In the genomic region with DNA sequence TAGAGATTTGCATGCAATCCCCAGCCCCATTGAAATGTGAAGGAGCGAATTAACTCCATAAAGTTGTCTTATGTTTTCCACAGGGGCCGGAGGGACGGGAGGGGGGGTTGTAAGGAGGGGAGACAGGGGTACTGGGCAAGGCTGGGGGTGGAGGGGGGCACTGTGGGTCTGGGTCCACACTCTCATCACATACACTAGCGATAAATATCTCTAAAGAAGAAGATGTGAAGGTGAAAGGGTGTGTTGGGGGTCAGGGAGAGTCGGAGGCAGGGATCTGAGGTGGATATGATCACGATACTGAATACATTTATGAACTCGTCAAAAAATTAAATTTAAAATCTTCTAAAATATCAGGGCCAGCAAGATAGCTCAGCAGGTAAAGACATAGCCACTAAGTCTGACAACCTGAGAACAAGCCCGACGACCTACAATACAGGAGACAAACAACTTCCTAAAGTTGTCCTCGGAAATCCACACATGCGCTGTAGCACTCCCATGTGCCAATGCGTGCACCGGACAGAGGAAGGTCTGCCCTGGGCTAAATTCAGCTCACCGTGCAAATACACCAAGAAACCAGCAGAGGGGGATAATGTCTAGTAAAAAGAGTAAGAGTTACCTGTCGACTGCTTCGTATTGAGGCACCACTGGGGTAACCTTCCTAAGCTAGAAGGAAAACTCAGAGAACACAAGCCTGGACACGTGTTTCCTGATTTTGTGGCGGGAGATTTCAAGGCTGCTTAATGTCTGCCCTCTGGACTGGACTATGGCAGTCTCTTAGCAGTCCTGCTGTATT, we compare ENCODE assay signal across 8 mouse cellular contexts.
A peak's percentile ranks its signal among the peaks of the same experiment; 100 is the strongest.
DNase-seq lines count a peak whose midpoint lies in the region; ATAC-seq lines count a peak whose summit lies in the region.

No protein-coding gene starts in this region.

- 6% methylated on average over 18 of the region's 18 CpGs for WGBS in embryonic facial prominence, embryonic 14.5 days
- 5% methylated on average over 18 of the region's 18 CpGs for WGBS in kidney, embryonic 14.5 days
- 4% methylated on average over 18 of the region's 18 CpGs for WGBS in limb, embryonic 15.5 days

- H3K4me1 ChIP-seq in embryonic facial prominence, embryonic 14.5 days (ENCODE audit: control insufficient read depth, insufficient read depth, low read length), result no peaks in the 10 kb centered on the region
- no peaks in the 10 kb centered on the region for H3K4me1 ChIP-seq in kidney, embryonic 14.5 days (ENCODE audit: control insufficient read depth, insufficient read depth, low read length)
- peaks cover 3% of the 10 kb centered on the region; the same call in 1 of the 2 replicates for H3K4me1 ChIP-seq in limb, embryonic 15.5 days

- peak; percentile 98 for DNase-seq in 416B (ENCODE audit: low read depth)
- peak; percentile 78 to 79 for DNase-seq in adrenal gland, postnatal 36 days
- DNase-seq in embryonic facial prominence, embryonic 14.5 days (ENCODE audit: low spot score), result peak; percentile 94
- peak; percentile 81 to 86 for DNase-seq in heart, adult 9 months (ENCODE audit: low spot score in 2 of 2)
- peak; percentile 46 to 49 for DNase-seq in monocyte, adult 2 months (ENCODE audit: low read depth in 1 of 2, low spot score in 2 of 2)
- DNase-seq in spleen, postnatal 36 days (ENCODE audit: low spot score in 2 of 2), result peak; percentile 71 to 74

- H3K9ac ChIP-seq in embryonic facial prominence, embryonic 14.5 days (ENCODE audit: low read depth, low read length), result peak overlapping the region; percentile 62
- peak overlapping the region; percentile 48; the same call in 1 of the 2 replicates for H3K9ac ChIP-seq in kidney, embryonic 14.5 days (ENCODE audit: low read depth, low read length)
- H3K9ac ChIP-seq in limb, embryonic 15.5 days, result peak overlapping the region; percentile 33; the same call in 1 of the 2 replicates

- no peaks in the 10 kb centered on the region for H3K36me3 ChIP-seq in embryonic facial prominence, embryonic 14.5 days (ENCODE audit: control insufficient read depth, insufficient read depth, low read length)
- H3K36me3 ChIP-seq in kidney, embryonic 14.5 days (ENCODE audit: control insufficient read depth, insufficient read depth, low read length), result no peaks in the 10 kb centered on the region
- no peaks in the 10 kb centered on the region for H3K36me3 ChIP-seq in limb, embryonic 15.5 days

- H3K4me2 ChIP-seq in embryonic facial prominence, embryonic 14.5 days (ENCODE audit: low read depth, low read length), result peak overlapping the region; percentile 71
- peak overlapping the region; percentile 76 for H3K4me2 ChIP-seq in kidney, embryonic 14.5 days (replicated peaks; ENCODE audit: low read depth, low read length)
- peak overlapping the region; percentile 56 for H3K4me2 ChIP-seq in limb, embryonic 15.5 days

- no peak overlapping the region for H3K27ac ChIP-seq in embryonic facial prominence, embryonic 14.5 days (replicated peaks; ENCODE audit: low read depth, low read length)
- no peak overlapping the region for H3K27ac ChIP-seq in kidney, embryonic 14.5 days (ENCODE audit: low read depth, low read length)
- no peak overlapping the region for H3K27ac ChIP-seq in limb, embryonic 15.5 days

- H3K27me3 ChIP-seq in embryonic facial prominence, embryonic 14.5 days (replicated peaks; ENCODE audit: control insufficient read depth, insufficient read depth, low read length), result no peaks in the 10 kb centered on the region
- no peaks in the 10 kb centered on the region for H3K27me3 ChIP-seq in kidney, embryonic 14.5 days (ENCODE audit: control insufficient read depth, insufficient read depth, low read length)
- H3K27me3 ChIP-seq in limb, embryonic 15.5 days, result no peaks in the 10 kb centered on the region

- ATAC-seq in embryonic facial prominence, embryonic 14.5 days (ENCODE audit: low read depth), result peak; percentile 95
- ATAC-seq in kidney, embryonic 14.5 days (ENCODE audit: low FRiP score, low TSS enrichment), result peak; percentile 97
- peak; percentile 84 for ATAC-seq in limb, embryonic 15.5 days (ENCODE audit: insufficient number of reproducible peaks, low FRiP score, low TSS enrichment, low read depth)

- H3K9me3 ChIP-seq in embryonic facial prominence, embryonic 14.5 days (ENCODE audit: control insufficient read depth, low read length), result no peaks in the 10 kb centered on the region
- no peaks in the 10 kb centered on the region for H3K9me3 ChIP-seq in kidney, embryonic 14.5 days (ENCODE audit: control insufficient read depth, low read length)
- no peaks in the 10 kb centered on the region for H3K9me3 ChIP-seq in limb, embryonic 15.5 days

- H3K4me3 ChIP-seq in embryonic facial prominence, embryonic 14.5 days (ENCODE audit: low read depth, low read length), result peak overlapping the region; percentile 41
- H3K4me3 ChIP-seq in kidney, embryonic 14.5 days (ENCODE audit: low read length), result peak overlapping the region; percentile 35
- H3K4me3 ChIP-seq in limb, embryonic 15.5 days, result peak overlapping the region; percentile 44

Comparison
In these comparisons a context has a peak if more than half of its experiments do, and no peak if none do; other contexts are left out.
1. DNase-seq: peak in every context shown above with its lines; median percentile 98 in 416B; 94 in embryonic facial prominence, embryonic 14.5 days; 84 in heart, adult 9 months; 78 in adrenal gland, postnatal 36 days; 72 in spleen, postnatal 36 days; 48 in monocyte, adult 2 months.